Mouse (Mus musculus) B cell, adult 2 months (primary cell): ENCODE measurements around the gene Pdxdc1.

ENCODE experiments used
- DNase-seq, 2 experiments: peaks; one replicate each; pipeline ENCODE4 v3.0.0; 2022

Pdxdc1 gene

DNA sequence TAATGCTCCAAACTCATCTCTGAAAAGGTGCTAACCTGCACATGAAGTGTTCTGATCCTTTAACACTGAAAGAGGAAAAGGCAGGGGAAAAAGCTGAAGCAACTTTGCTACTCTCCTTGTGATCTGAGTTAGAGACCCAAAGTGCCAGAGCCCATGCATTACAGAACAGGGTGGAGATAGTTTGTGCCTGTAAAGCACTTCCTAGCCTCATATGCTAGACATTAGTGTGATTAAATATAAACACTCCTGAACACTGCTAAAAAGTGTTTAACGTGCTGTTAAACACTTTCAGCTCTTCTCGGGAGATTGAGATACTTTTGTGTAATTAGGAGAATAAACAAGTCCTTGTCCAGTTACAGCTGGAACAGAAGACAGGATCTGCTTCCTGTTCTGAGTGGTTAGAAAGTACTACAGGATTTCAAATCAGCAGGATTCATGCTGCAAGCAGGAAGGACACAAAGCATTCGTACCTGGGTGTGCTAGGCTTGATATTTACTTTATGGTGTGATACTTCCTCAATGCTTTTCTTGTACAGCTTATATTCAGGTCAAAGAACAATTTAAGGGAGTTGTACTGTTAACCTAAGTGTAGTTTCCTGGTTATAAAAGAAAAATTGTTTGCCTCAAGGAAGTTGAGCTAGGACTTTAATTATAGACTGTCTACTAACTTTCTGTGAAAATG, 19.7 kb downstream of the Pdxdc1 start:
- DNase-seq: no peak

- DNase-seq: no peak
Observed at GRCm38 (mm10) chr16:13875483-13875882, 27.4 kb downstream of the Pdxdc1 start.

- DNase-seq: no peak
Observed at GRCm38 (mm10) chr16:13867910-13868514, 34.9 kb downstream of the Pdxdc1 start.

DNA sequence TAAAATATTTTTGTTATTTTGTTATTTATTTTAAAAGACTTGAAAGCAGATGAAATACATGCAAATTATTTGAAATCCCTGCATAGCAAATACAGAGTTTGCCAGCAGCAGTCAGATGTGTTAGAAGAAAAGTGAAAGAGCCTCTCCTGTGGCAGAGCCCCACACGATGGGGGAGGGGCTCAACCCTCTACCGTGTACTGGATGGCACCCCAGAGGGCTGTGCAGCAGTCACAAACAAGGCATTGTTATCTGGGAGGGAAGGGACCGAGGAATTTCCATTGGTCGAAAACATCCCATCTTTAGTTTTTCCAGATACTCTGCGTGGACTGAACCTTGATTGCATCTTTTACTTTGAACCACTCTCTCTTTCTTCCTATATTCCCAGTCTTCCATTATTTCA, 35.5 kb downstream of the Pdxdc1 start:
- DNase-seq: peak; percentile 19 to 21

DNA sequence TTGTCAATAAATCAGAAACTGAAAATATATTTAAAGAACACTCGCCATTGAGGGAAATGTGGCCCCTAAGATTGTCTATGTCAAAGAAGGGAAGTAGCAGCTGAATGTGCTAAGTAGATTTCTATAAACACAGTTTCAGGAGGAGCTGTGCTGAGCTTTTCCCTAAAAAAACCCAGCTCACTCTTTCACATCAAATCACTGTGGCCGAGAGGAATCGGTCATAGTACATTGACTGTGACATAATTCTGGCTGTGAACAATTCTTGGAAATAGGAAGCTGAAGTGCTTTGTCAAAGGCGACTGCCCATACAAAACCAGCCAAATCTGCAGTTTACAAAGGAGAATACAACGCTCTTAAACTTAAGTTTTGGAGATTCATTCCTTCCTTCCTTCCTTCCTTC, 36.3 kb downstream of the Pdxdc1 start:
- no peak for DNase-seq

- DNase-seq: no peak
Observed at GRCm38 (mm10) chr16:13866076-13866475, 36.9 kb downstream of the Pdxdc1 start.

GRCm38 (mm10) chr16:13853886-13854285, 49.0 kb downstream of the Pdxdc1 start:
- DNase-seq: no peak

- DNase-seq: no peak
Observed at GRCm38 (mm10) chr16:13851446-13851845, 51.5 kb downstream of the Pdxdc1 start.

GRCm38 (mm10) chr16:13848310-13848709, 54.6 kb downstream of the Pdxdc1 start:
- DNase-seq: peak; percentile 18 to 23

GRCm38 (mm10) chr16:13846675-13847074, 56.3 kb downstream of the Pdxdc1 start:
- no peak for DNase-seq

DNA sequence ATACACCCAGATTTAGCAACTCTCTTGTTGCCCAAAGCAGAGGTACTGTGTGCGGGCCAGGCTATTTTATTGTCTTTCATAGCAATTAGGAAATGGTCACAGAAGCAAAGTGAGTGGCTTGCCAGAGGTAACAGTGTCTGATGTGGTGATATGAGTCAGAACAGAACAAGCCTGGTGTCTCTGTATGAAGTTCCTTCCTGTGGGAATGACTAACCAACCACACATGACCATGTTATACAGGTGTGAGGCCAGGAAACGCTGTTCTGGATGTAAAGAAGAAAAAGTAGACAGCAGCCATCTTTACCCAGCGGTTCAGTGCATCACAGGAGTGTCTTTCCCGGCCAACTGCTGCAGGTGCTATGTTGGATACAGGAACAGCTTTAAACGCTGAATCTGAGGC, 57.9 kb downstream of the Pdxdc1 start:
- no peak for DNase-seq

- DNase-seq: no peak
Observed at GRCm38 (mm10) chr16:13840956-13841355, 62.0 kb downstream of the Pdxdc1 start.

- DNase-seq: no peak
Observed at GRCm38 (mm10) chr16:13840056-13840455, 62.9 kb downstream of the Pdxdc1 start.

GRCm38 (mm10) chr16:13834382-13834781, 68.5 kb downstream of the Pdxdc1 start:
- DNase-seq: no peak

GRCm38 (mm10) chr16:13831606-13832005, 71.3 kb downstream of the Pdxdc1 start:
- no peak for DNase-seq

DNA sequence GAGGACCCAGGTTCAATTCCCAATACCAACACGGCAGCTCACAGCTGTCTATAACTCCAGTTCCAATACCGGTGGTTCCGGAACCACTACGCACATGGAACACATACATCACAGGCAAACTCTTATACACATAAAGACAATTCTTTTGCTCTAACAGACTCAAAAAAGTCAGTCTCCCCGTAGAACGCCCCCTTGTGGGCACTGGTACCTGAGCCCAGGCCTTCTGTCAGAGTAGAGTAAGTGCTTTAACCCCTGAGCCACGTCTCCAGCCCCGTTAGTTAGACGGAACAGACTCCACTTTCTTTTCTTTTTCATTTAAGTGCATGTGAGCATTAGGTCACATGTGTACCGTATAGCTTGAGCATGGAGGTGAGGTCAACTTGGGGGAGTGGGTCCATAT, 72.5 kb downstream of the Pdxdc1 start:
- DNase-seq: peak; percentile 52 to 61

DNA sequence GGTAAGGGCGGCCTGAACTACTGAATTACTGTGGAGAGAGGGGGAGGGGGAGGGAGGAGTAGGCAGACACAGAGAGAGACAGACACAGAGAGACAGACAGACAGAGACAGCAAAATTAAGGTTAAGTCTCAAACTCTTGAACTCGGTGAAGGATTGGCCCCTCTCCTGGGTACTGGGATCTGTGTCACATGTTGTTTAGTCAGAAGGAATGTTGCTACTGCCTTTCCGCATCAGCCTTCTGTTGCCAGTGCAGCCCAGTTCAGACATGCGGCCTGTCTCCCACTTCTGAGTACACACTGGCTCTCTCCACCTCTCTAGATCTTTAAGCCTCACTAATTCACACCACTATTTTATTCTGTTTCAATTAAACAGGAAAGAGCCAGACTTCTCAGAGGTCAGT, 76.4 kb downstream of the Pdxdc1 start:
- DNase-seq: no peak

GRCm38 (mm10) chr16:13825781-13826490, 77.0 kb downstream of the Pdxdc1 start:
- DNase-seq: no peak

- no peak for DNase-seq
Observed at GRCm38 (mm10) chr16:13820771-13821170, 82.2 kb downstream of the Pdxdc1 start.

- DNase-seq: peak; percentile 14 to 21
Observed at GRCm38 (mm10) chr16:13819806-13820500, 83.0 kb downstream of the Pdxdc1 start.

DNA sequence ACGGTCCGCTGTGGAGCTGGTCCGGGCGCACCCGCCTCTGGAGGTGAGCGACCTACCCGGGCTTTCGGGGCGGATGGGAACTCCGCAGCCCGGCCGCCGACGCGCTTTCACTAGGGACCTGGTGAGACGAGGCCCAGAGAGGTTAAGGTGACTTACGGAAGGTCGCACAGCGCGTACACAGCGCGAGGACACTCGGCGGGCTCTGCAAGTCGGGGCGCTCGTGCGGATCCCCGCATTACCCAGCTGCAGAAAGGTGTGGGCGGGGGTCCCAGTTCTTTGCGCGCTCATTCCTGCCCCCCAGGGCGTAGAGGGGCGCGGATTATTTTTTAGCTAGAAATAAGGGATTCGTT, 83.6 kb downstream of the Pdxdc1 start:
- DNase-seq: no peak

- peak; percentile 95 to 96 for DNase-seq
Observed at GRCm38 (mm10) chr16:13818560-13819393, 84.2 kb downstream of the Pdxdc1 start, which contains the start of gene Ntan1. Gene Ntan1 (plus strand): TSS chr16:13818845.

DNA sequence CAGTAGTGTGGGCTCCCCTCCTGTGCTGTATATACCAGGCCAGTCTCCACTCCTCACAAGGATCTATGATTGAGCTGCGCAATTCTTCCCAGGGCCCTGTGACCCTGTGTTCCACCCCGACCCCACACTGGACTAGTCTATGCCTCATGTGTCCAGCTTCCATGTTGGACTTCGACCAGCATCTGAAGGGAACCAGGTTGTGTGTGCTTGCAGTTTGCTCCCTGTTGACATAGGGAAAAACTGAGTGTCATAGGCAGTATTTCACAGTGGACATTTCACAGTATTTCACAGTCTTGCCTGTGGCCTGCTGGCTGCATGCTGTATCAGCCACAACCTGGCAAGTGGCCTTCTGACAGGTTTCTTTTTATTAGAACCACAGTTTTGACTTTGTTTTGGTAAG, 89.7 kb downstream of the Pdxdc1 start:
- no peak for DNase-seq
